Mouse (Mus musculus): ENCODE measurements around the gene Card10. TPM values are rescaled to one million over a fixed set of nuclear protein-coding genes. Genes with fewer than 3 reads are reported as not detected.

Gene Card10
- polyA plus RNA-seq, 1 experiment from 2014 or later = 3.3 TPM

DNA sequence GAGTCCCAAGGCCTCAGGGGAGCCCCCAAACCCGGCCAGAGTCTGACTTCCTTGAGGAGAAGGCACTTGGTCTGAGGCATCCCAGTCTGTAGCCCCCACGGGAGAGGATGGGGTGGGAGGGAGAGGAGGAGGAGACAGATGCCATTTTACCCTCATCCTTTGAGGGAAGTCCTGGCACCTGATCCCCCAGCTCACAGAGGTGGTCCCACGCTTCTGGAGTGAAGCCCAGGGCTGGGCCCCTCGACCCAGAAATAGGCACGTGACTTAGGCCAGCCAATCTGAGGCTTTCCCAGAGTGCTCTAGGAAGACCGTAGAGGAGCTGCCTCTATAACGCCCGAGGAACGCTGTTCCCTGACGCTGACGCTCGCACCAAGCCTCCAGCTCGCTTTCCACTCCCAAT, 41.7 kb downstream of the Card10 start:
- Histone ChIP-seq H3K27me3 (replicated peaks; ENCODE audit: low read depth, poor library complexity, severe bottlenecking) (0 out of 2 replicates have a peak, but pooled peaks cover 4% of the 10 kb centered on the region), H3K9me3 (no peaks in the 10 kb centered on the region), H3K27ac (replicated peaks) (0 out of 2 replicates have a peak overlapping the region, but pooled peaks have one; percentile 24), H3K4me3 (no peak overlapping the region), H3K36me3 (replicated peaks) (peaks cover 46% of the 10 kb centered on the region), H3K4me1 (peaks cover 30% of the 10 kb centered on the region)
- DNase-seq (ENCODE audit: low spot score) = no peak
- WGBS = 82% methylated on average over 13 of the region's 13 CpGs

DNA sequence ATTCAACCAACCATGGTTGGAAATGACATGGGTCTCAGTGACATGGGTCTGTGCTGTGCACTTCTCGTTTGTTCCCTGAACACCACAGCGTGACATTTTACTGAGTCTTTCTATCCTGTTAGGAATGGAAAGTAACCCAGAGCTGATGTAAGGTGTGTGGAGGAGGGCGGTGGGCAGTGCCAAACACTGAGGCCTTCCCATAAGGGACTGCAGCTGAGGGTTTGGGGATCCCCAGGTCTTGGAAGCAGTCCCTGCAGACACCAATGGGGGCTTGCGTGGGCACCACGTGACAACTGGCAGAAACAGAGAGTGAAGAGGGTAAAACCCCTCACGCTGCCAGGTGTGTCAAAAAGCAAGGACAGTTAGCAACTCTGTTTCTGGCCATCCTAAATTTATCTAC, 44.7 kb downstream of the Card10 start:
- Histone ChIP-seq H3K4me1 (peaks cover 33% of the 10 kb centered on the region), H3K36me3 (replicated peaks) (peaks cover 36% of the 10 kb centered on the region), H3K4me3 (no peak overlapping the region), H3K27ac (replicated peaks) (no peak overlapping the region), H3K9me3 (no peaks in the 10 kb centered on the region), H3K27me3 (replicated peaks; ENCODE audit: low read depth, poor library complexity, severe bottlenecking) (0 out of 2 replicates have a peak, but pooled peaks cover 4% of the 10 kb centered on the region)
- DNase-seq (ENCODE audit: low spot score) = no peak
- 90% methylated on average over 6 of the region's 6 CpGs for WGBS

DNA sequence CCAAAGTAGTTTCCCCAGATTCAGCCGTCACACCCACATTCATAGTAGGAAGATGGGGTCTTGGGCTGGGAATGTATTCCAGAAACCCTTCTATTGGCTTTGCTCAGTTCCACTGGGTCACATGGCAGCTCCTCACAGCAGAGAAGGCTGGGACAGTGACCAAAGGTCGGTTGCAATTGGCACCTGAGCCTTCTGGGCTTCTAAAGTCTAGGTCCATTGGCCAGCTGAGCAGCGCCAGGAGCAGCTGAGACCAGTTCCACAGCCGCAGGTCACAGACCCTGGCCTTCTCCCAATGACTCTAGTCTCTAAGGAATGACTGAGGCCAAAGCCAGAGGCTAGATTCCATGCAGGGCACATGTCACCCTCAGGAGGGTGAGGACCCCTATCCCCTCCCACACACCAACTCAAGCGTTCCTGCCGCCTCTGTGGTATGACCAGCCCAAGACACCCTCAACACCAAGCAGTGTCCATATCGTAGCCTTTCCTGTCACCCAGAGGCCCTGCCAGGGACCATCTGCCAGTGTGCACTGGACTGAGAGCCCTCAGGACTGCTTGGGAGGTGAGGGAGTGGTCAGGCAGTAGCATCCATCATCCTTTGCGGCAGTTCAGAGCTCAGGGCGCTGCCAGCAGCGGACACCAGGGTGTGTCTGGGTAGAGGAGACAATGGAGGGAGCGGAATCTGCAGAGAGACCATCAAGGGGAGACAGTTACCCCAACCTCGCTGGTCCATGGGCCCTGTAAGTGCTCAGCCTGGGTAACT, 46.7 kb downstream of the Card10 start:
- H3K27ac ChIP-seq (replicated peaks) = no peak overlapping the region
- WGBS = 83% methylated on average over 12 of the region's 12 CpGs
- no peaks in the 10 kb centered on the region for H3K9me3 ChIP-seq
- peaks cover 28% of the 10 kb centered on the region for H3K4me1 ChIP-seq
- DNase-seq (ENCODE audit: low spot score) = no peak
- H3K4me3 ChIP-seq = no peak overlapping the region
- 0 out of 2 replicates have a peak, but pooled peaks cover 4% of the 10 kb centered on the region for H3K27me3 ChIP-seq (replicated peaks; ENCODE audit: low read depth, poor library complexity, severe bottlenecking)
- peaks cover 29% of the 10 kb centered on the region for H3K36me3 ChIP-seq (replicated peaks)

DNA sequence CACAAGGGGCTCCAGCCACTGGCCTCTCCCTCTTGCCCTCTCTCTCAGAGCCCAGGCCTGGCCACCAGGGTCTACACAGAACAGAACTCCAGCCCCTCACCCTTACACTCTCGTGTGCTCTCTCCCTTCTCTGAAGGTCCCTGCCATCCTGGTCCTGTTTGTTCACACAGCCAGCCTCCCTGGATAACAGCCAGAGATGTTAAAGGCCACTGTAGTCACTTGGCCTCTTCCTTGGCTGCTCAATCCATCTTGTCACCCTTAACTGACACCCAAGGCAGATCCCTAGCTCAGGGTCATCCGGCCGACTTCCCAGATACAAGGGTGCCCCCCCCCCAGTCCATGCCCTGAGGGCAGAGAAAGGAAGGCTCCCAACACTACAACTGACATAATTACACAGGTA, 47.6 kb downstream of the Card10 start:
- 76% methylated on average over 3 of the region's 3 CpGs for WGBS
- DNase-seq (ENCODE audit: low spot score) = no peak
- Histone ChIP-seq H3K4me1 (peaks cover 33% of the 10 kb centered on the region), H3K9me3 (no peaks in the 10 kb centered on the region), H3K27me3 (replicated peaks; ENCODE audit: low read depth, poor library complexity, severe bottlenecking) (0 out of 2 replicates have a peak, but pooled peaks cover 4% of the 10 kb centered on the region), H3K27ac (replicated peaks) (0 out of 2 replicates have a peak overlapping the region, but pooled peaks have one; percentile 24), H3K36me3 (replicated peaks) (peaks cover 21% of the 10 kb centered on the region), H3K4me3 (no peak overlapping the region)

DNA sequence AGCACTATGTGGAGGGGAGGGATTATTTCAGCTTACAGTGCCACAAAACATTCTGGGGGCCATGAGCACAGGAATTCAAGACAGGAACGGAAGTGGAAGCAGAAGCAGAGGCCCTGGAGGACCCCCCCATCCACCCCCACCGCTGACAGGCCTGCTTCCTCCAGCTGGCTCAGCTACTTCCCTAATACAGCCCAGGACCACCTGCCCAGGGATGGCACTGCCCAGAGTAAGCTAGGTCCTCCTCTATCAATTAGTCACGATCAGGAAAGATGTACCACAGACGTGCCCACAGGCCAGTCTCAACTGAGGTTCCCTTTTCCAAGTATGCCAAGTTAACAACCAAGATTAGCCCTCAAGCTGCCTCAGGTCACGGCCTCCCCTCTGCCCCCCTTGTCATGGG, 48.7 kb downstream of the Card10 start:
- 73% methylated on average over 5 of the region's 5 CpGs for WGBS
- no peak overlapping the region for H3K27ac ChIP-seq (replicated peaks)
- no peak for DNase-seq (ENCODE audit: low spot score)
- peaks cover 32% of the 10 kb centered on the region for H3K4me1 ChIP-seq
- H3K9me3 ChIP-seq = no peaks in the 10 kb centered on the region
- H3K27me3 ChIP-seq (replicated peaks; ENCODE audit: low read depth, poor library complexity, severe bottlenecking) = 0 out of 2 replicates have a peak, but pooled peaks cover 4% of the 10 kb centered on the region
- H3K4me3 ChIP-seq = no peak overlapping the region
- peaks cover 12% of the 10 kb centered on the region for H3K36me3 ChIP-seq (replicated peaks)

DNA sequence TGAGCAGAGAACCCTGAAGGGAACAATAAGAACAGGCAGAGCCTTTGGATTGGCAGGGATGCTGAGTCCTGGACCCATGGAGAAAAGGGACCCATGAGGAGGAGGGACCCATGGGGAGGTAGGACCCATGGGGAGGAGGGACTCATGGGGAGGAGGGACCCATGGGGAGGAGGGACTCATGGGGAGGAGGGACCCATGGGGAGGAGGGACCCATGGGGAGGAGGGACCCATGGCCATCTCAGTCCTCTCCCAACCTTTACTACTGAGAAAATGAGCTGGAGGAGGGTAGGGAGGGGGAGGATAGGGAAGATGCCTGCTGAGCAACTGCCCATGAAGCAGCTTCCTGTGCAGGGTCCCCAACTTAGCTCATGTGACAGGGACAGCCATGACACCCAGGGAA, 49.9 kb downstream of the Card10 start:
- Histone ChIP-seq H3K9me3 (no peaks in the 10 kb centered on the region), H3K36me3 (replicated peaks) (peaks cover 7% of the 10 kb centered on the region; the same call in 1 of the 2 replicates), H3K4me3 (no peak overlapping the region), H3K27ac (replicated peaks) (no peak overlapping the region), H3K4me1 (peaks cover 29% of the 10 kb centered on the region), H3K27me3 (replicated peaks; ENCODE audit: low read depth, poor library complexity, severe bottlenecking) (0 out of 2 replicates have a peak, but pooled peaks cover 4% of the 10 kb centered on the region)
- DNase-seq (ENCODE audit: low spot score) = no peak

DNA sequence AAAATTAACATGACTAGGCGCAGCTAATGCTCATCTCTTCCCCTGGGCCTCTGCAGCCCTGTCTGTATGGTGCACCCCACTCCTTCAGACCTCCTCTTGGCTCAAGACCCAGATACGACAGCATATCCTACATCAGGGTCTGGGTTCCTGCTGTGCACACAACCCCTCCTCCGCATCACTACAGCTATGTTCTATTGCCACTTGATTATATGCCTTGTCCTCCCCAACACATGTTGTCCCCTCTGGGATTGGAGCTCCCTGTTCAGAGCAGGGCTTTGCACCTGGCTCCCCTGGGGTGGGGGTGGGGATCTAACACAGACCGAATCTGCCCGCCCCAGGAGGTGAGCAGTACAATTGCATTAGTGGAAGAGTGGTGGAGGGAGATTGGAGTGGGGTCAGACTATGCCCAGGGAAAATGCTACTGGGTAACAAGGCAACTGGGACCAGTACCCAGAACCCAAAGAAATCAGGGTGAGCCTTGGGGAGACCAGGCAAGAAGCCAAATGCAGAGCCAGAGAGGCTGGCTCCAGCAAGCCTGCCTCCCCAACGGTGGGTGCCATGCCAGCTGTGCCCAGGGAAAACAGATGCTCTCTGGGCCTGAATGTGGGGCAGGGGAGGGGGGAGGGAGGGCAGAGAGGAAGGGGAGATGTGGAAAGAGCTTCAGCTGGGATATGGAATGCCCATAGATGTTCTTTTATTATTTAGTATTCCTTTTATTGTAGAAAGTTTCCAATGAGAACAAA, 52.1 kb downstream of the Card10 start:
- Histone ChIP-seq H3K27me3 (replicated peaks; ENCODE audit: low read depth, poor library complexity, severe bottlenecking) (no peaks in the 10 kb centered on the region), H3K27ac (replicated peaks) (no peak overlapping the region), H3K9me3 (no peaks in the 10 kb centered on the region), H3K4me1 (peaks cover 25% of the 10 kb centered on the region), H3K4me3 (no peak overlapping the region), H3K36me3 (replicated peaks) (no peaks in the 10 kb centered on the region)
- 61% methylated on average over 6 of the region's 6 CpGs for WGBS
- DNase-seq (ENCODE audit: low spot score) = no peak

DNA sequence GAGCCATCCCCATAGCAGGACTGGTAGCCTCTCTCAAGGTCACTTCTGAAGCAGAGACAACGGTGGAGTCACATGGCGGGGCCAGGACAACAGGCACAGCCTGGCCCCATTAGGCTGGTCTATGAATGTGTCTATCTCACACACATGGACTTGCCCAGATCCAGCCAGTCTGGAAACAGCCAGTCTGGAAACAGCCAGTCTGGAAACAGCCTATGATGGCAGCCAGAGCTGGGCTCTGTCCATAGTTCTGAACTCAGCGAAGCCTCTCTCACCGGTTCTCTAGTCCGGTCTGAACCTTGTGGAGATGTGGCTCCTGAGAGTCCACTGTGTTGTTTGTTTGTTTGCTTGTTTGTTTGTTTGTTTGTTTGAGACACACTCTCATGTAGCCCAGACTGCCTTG, 53.0 kb downstream of the Card10 start:
- Histone ChIP-seq H3K27ac (replicated peaks) (no peak overlapping the region), H3K27me3 (replicated peaks; ENCODE audit: low read depth, poor library complexity, severe bottlenecking) (no peaks in the 10 kb centered on the region), H3K36me3 (replicated peaks) (no peaks in the 10 kb centered on the region), H3K4me3 (no peak overlapping the region), H3K9me3 (no peaks in the 10 kb centered on the region), H3K4me1 (peaks cover 21% of the 10 kb centered on the region)
- peak; percentile 43 for DNase-seq (ENCODE audit: low spot score)
- WGBS = 47% methylated on average over 5 of the region's 5 CpGs

DNA sequence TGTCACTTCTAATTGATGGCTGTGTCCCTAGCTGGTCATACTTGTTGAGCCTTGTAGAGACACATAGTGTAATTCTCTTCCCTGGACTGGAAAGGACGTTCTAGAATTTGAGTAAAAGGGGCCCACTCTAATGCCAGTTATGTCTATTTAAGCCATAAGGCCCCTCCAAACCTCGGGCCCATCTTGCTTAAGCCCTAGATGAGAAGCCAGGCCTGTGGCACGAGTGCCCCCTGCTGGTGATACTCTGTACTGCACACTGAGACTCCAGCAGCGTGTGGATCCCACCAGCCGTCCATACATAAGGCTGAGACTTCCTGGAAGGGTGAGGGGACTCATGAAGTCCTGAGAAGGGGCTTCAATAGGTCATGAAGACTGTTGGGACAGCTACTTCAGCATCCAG, 58.6 kb downstream of the Card10 start:
- Histone ChIP-seq H3K9me3 (no peaks in the 10 kb centered on the region), H3K36me3 (replicated peaks) (no peaks in the 10 kb centered on the region), H3K4me3 (no peak overlapping the region), H3K27ac (replicated peaks) (no peak overlapping the region), H3K4me1 (0 out of 2 replicates have a peak, but pooled peaks cover 2% of the 10 kb centered on the region), H3K27me3 (replicated peaks; ENCODE audit: low read depth, poor library complexity, severe bottlenecking) (no peaks in the 10 kb centered on the region)
- DNase-seq (ENCODE audit: low spot score) = peak; percentile 83
- WGBS = 5% methylated on average over 5 of the region's 5 CpGs

DNA sequence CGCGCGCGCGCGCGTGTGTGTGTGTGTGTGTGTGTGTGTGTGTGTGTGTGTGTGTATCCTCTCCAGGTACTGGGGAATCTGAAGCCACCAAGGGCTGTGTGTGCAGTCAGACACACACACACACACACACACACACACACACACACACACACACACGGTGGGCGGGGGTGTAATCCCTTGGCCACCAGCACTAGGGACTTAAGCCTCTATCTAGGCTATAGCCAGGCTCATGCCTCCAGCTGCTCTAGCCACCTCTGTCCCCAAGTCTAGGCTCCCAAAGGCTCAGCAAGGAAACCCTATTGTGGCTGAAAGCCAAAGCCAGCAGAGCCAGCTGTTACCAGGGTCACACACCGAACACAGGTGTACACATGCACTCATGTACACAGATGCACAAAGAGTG, 60.0 kb downstream of the Card10 start:
- Histone ChIP-seq H3K4me1 (0 out of 2 replicates have a peak, but pooled peaks cover 2% of the 10 kb centered on the region), H3K27ac (replicated peaks) (no peak overlapping the region), H3K36me3 (replicated peaks) (no peaks in the 10 kb centered on the region), H3K4me3 (no peak overlapping the region), H3K9me3 (no peaks in the 10 kb centered on the region), H3K27me3 (replicated peaks; ENCODE audit: low read depth, poor library complexity, severe bottlenecking) (no peaks in the 10 kb centered on the region)
- DNase-seq (ENCODE audit: low spot score) = no peak
- 72% methylated on average over 10 of the region's 10 CpGs for WGBS

DNA sequence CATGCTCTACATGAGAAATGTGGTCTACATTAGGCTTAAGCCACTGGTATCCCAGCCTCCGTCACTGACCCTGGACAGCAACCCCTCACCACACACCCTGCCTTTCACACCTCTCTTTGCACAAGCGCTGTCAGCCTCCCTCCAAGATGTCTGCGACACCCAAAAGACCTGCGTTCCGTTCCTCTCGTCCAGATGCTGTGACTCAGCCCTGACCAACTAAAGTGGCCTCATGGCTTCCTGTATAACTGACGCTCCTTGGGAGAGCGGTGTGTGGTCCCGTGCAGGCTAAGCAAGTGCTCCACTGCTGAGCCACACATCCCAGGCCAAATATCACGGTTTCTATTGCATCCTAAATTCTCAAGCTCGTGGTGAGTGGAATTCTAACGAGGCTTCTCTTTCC, 62.2 kb downstream of the Card10 start:
- no peak overlapping the region for H3K27ac ChIP-seq (replicated peaks)
- no peaks in the 10 kb centered on the region for H3K9me3 ChIP-seq
- peaks cover 14% of the 10 kb centered on the region for H3K4me1 ChIP-seq
- peaks cover 21% of the 10 kb centered on the region for H3K27me3 ChIP-seq (replicated peaks; ENCODE audit: low read depth, poor library complexity, severe bottlenecking)
- H3K36me3 ChIP-seq (replicated peaks) = no peaks in the 10 kb centered on the region
- no peak for DNase-seq (ENCODE audit: low spot score)
- 74% methylated on average over 12 of the region's 12 CpGs for WGBS
- no peak overlapping the region for H3K4me3 ChIP-seq

DNA sequence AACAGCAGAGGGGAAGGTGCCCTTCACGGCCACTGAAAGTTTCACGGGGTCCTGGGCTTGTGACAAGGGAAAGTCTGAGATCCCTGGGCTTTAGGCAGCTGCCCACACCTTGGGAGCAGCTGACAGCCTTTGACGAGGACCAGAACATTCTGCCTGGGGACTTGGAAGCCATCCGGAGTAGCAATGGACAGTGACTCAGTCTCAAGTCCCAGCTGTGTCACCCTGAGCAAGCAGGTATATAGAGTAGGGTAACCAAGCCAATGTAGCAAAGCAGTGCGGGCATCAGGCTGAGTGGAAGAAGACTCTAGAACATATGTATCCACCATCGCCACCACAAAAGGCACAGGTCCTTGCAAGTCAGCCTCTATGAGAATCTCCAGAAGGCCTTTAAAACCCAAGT, 65.7 kb downstream of the Card10 start:
- H3K4me3 ChIP-seq = no peak overlapping the region
- H3K36me3 ChIP-seq (replicated peaks) = no peaks in the 10 kb centered on the region
- H3K4me1 ChIP-seq = peaks cover 18% of the 10 kb centered on the region
- H3K27me3 ChIP-seq (replicated peaks; ENCODE audit: low read depth, poor library complexity, severe bottlenecking) = peaks cover 28% of the 10 kb centered on the region
- no peak for DNase-seq (ENCODE audit: low spot score)
- no peaks in the 10 kb centered on the region for H3K9me3 ChIP-seq
- no peak overlapping the region for H3K27ac ChIP-seq (replicated peaks)
- WGBS = 68% methylated on average over 6 of the region's 6 CpGs

DNA sequence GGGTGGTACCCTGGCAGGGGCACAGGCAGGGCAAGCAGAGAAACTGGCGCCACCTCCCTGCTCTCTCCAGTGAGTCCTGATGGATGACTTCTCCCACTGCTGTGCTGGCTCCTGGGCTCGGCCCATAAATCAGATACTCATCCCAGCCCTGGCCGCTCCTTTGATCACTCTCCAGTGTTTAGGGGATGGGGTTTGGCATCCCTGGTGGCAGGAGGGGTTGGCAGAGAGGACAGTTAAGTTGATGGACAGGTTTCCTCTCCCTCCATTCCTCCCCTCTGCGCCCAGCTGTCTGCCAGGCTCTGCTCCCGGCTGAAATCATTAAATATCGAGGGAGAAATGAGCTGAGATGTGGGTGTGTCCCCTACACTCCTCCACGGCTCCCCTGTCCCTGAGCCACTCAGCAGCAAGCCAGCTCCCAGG, 66.2 kb downstream of the Card10 start:
- Histone ChIP-seq H3K36me3 (replicated peaks) (no peaks in the 10 kb centered on the region), H3K4me3 (no peak overlapping the region), H3K4me1 (peaks cover 18% of the 10 kb centered on the region), H3K27me3 (replicated peaks; ENCODE audit: low read depth, poor library complexity, severe bottlenecking) (peaks cover 28% of the 10 kb centered on the region), H3K9me3 (no peaks in the 10 kb centered on the region), H3K27ac (replicated peaks) (no peak overlapping the region)
- no peak for DNase-seq (ENCODE audit: low spot score)
- 61% methylated on average over 7 of the region's 7 CpGs for WGBS
